Mouse (Mus musculus): ENCODE results near the gene Mettl23. TPM values are rescaled to one million over a fixed set of nuclear protein-coding genes. Genes with fewer than 3 reads are reported as not detected.

Gene Mettl23
- 154 TPM for polyA plus RNA-seq (2017; shearing (Covaris generic))

DNA sequence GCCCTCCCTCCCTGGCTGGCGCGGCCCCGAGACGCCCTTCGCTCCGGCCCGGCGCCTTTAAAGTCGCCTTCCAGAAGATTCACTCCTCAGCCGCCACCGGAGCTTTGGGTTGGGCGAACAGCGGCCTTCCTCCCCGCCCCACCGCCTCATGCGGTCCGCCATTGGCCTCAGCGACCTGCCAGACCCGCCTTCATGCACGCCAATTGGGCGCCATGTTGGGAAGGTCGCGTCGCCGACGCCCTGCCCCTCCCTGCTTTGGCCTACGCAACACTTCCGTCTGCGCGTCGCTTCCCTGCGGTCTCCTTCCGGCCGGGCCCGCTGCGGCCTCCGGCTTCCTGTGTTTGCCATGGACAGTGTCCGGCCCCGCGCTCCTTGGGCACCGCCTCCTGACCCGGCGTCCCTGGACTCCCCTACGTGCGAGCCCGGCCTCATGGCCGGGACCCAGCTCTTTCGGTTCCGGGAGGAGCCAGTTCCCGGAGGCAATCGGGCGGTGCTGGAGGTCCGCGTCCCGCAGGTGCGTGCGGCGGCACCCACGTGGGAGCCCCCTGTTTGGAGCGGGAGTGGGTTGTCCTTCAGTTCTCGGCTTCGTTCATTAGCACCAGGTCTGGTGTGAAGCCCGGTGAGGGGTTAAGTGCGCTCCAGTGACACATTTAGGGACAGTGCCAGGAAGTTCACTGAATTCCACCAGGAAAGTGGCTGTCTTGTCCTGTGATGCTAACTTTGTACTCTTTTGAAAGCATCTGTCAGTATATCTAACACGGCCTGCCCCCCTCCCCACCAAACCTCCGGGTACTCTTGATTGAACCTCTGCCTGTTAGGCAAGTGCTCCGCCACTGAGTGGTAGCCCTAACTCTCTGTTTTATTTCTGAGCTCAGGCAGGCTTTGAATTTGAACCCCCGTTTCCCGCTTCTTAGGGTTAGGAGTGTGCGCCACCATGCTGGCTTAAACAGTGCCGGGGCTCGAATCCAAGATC is at the start of gene Mettl23, which contains the start of gene Jmjd6:
Mettl23 (plus strand) TSS at position 18 of the 973 bp plus-strand sequence.
Jmjd6 (minus strand) TSS at position 189 of the 973 bp plus-strand sequence.

DNA sequence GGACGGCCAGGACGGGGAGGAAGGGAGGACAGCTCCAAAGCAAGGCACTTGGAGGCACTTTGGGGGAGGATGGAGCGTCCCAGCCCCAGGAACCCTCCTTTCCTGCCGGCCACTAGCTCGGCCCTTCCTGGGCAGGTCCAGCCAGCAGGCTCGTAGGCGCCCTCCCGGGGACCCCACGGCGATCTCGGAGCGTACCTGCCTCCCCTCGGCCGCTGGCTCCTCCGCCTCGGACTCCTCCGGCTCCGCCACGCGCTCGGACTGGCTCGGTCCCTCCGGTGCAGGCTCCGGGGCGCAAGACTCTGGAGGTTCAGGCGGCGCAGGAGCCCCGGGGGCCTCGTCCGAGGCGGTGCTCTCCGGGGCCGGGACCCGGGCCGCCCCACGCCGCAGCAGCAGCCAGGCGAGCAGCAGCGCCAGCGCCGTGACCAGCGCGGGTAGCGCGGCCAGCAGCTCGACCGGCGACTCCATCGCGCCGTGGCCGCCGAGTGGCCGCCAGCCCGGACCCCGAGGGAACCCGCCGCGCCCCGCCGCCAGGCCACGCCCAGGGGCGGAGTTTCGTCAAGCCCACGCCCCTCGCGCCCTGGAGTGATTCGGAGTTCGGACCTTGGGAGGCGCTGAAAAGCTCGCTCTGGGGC is 15.4 kb upstream of the Mettl23 start, which contains the start of gene Mxra7:
Mxra7 (minus strand) TSS at position 513 of the 632 bp plus-strand sequence.

DNA sequence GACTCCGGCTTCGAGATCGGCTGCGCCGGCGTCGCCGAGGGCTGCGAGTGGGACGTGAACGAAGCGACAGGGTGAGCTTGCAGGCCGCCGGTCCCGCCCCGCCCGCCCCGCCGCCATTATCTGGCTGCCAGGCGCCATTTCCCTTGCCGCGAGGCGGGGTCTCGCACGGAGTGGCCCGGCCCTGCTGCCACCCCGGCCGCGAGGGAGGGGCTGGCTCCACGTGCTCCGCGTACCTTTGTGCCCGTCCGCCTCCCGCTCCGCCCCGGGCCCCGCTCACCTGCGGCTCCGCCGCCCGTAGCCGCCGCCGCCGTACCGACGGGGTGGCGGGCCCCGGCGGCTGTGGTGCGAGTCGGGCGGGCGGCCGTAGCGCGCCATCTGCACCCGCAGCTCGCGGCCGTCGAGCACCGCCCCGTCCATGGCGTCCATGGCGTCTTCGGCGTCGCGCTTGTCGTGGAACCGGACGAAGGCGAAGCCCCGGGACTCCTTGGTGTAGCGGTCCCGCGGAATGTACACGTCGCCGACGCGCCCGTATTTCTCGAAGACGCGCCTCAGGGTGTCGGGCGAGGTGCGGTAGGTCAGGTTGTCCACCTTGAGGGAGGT is 9.3 kb downstream of the Mettl23 start, which contains the start of gene Mfsd11:
Mfsd11 (plus strand) TSS at position 150 of the 600 bp plus-strand sequence.

DNA sequence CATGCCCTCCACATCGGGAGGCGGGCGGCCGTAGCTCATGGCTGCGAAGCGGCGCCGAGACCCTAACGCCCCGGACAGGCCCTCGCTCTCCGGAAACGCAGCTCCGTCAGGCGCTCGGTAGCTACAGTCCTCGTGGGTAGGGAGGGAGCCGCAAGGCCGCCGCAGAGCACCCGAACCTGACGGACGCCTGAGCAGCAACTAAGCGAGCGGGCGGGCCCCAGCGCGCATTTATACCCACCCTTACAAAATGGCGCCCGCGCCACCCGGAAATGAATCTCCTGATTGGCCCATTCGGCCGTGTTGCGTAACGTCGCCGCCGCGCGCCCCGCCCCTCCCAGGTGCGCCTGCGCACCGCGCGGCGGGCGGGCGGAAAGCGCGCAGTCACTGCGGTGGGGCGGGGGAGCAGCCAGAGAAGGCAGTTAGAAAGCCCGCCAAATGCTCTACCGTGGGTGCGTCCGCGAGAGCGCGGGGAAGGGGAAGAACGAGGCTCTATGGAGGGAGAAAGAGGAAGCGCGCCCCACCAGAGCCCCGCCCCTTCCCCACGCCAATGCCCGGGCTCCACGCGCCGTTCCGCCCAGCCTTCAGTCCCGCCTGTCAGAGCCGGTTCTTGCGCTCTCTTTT is 9.9 kb downstream of the Mettl23 start, which contains the start of gene Srsf2:
Srsf2 (minus strand) TSS at position 204 of the 621 bp plus-strand sequence.

Other genes with a start within 250 kb of the Mettl23 start
- 15.5 TPM for gene Rhbdf2, start 216.3 kb upstream of the Mettl23 start, polyA plus RNA-seq (2017; shearing (Covaris generic))
- gene Prcd, start 189.7 kb upstream of the Mettl23 start, polyA plus RNA-seq (2017; shearing (Covaris generic)), result not detected
- not detected for gene Cygb, start 189.0 kb upstream of the Mettl23 start, polyA plus RNA-seq (2017; shearing (Covaris generic))
- gene St6galnac1, start 67.8 kb upstream of the Mettl23 start, polyA plus RNA-seq (2017; shearing (Covaris generic)), result not detected
- not detected for gene Mxra7, start 15.2 kb upstream of the Mettl23 start, polyA plus RNA-seq (2017; shearing (Covaris generic))
- 111 TPM for gene Jmjd6, start 171 bp downstream of the Mettl23 start, polyA plus RNA-seq (2017; shearing (Covaris generic))
- 15.4 TPM for gene Mfsd11, start 9.2 kb downstream of the Mettl23 start, polyA plus RNA-seq (2017; shearing (Covaris generic))
- gene Srsf2, start 9.8 kb downstream of the Mettl23 start, polyA plus RNA-seq (2017; shearing (Covaris generic)), result 412 TPM
- gene Mgat5b, start 75.6 kb downstream of the Mettl23 start, polyA plus RNA-seq (2017; shearing (Covaris generic)), result not detected